Mouse (Mus musculus) embryonic fibroblast, embryonic 13.5 days (primary cell): ENCODE results near the gene Ifnz.
"Not testable (repeated sequence)": the region's sequence is repeated elsewhere in the genome, so short reads cannot be mapped to it uniquely, and the experiment has no call there.

ENCODE experiments used
- CTCF ChIP-seq: IDR thresholded peaks from 2 replicates; pipeline ENCODE4 v1.5.1; 2011; ENCODE audit warnings: mild to moderate bottlenecking, control low read depth, low read length, moderate library complexity, borderline replicate concordance; ENCODE audit not compliant: insufficient read depth
- POLR2A ChIP-seq: IDR thresholded peaks from 2 replicates; pipeline ENCODE4 v1.6.1; 2011; ENCODE audit warnings: low read depth, mild to moderate bottlenecking, control low read depth, low read length, moderate library complexity

GRCm38 (mm10) chr4:88827116-88827515 lies 45.2 kb downstream of the Ifnz start, which contains the start of gene Ifna6:
- not testable (repeated sequence) for TF ChIP-seq POLR2A, CTCF
